Mouse (Mus musculus): ENCODE measurements around the gene Gm21409. TPM values are rescaled to one million over a fixed set of nuclear protein-coding genes. Genes with fewer than 3 reads are reported as not detected.

Gene Gm21409
- polyA plus RNA-seq (2012; rRNA removed; ENCODE audit: low replicate concordance), result not detected in 2 replicates

GRCm38 (mm10) chrY:84746385-84746784, at the start of gene Gm21409:
TSS of gene Gm21409 (plus strand) at chrY:84746685.

Other genes starting within 250 kb of the Gm21409 start
- not detected in 2 replicates for gene Gm21394, start 181.8 kb upstream of the Gm21409 start, polyA plus RNA-seq (2012; rRNA removed; ENCODE audit: low replicate concordance)